ENCODE assay signal across 8 mouse cellular contexts in the genomic region with DNA sequence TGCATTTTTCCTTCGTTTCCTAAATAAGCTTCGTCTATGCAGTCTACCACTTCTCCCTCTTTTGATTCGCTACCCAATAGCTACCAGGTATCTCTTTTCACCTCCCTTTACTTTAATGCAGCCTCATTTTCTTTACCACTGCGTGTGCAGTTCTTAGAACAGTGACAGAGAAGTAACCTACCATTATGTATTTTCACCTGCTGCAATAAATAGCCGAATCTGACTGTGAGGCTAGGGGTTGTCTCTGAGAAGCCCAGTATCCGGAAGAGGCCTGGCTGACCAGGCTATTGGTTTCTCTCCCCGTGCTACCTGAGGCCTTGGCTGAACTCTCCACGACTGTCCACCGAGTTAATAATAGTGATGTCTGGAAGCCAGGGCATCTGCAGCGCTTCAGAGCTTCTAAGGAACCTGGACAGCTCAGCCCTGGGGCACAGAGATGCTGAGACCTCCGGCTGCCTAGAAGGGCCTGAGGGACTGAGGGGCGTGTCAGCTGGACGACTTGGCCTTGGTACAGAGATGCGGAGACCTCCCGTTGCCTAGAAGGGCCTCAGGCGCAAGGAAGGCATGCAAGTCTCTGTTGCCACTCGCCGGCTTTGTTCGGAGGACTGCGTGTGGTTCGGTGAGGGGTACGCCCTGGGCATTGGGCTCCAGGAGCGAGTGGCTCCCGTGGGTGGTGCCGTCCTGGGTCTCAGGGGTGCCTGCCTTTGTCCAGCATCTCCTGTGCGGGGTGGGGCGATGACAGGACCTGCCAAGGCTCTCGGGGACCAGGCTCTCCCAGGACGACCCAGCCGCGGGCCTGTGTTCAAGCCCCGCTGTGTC. TPM values are rescaled to one million over a fixed set of nuclear protein-coding genes. Genes with fewer than 3 reads are reported as not detected.
DNase-seq lines count a peak whose midpoint lies in the region; ATAC-seq lines count a peak whose summit lies in the region.

No protein-coding gene starts in this region.

- 12% methylated on average over 32 of the region's 32 CpGs for WGBS in forebrain, embryonic 13.5 days
- 18% methylated on average over 32 of the region's 32 CpGs for WGBS in heart, embryonic 15.5 days
- 19% methylated on average over 32 of the region's 32 CpGs for WGBS in liver, embryonic 15.5 days (ENCODE audit: insufficient replicate concordance)
- WGBS in neural tube, embryonic 13.5 days: 12% methylated on average over 32 of the region's 32 CpGs

- H3K9me3 ChIP-seq in forebrain, embryonic 13.5 days (replicated peaks): no peaks in the 10 kb centered on the region
- H3K9me3 ChIP-seq in heart, embryonic 15.5 days (replicated peaks): no peaks in the 10 kb centered on the region
- no peaks in the 10 kb centered on the region for H3K9me3 ChIP-seq in liver, embryonic 15.5 days (replicated peaks)
- H3K9me3 ChIP-seq in neural tube, embryonic 13.5 days: peaks cover 5% of the 10 kb centered on the region; the same call in 1 of the 2 replicates

- H3K4me2 ChIP-seq in forebrain, embryonic 13.5 days: peak overlapping the region; percentile 69
- H3K4me2 ChIP-seq in heart, embryonic 15.5 days: peak overlapping the region; percentile 91
- peak overlapping the region; percentile 53 for H3K4me2 ChIP-seq in liver, embryonic 15.5 days
- H3K4me2 ChIP-seq in neural tube, embryonic 13.5 days: peak overlapping the region; percentile 63

- DNase-seq in 3134 (ENCODE audit: extremely low read depth, insufficient read length, low spot score): peak; percentile 5
- peak; percentile 72 for DNase-seq in cerebellum, adult 11 months
- peak; percentile 71 for DNase-seq in kidney, postnatal 14 days
- peak; percentile 28 to 54 for DNase-seq in urinary bladder, postnatal 36 days (ENCODE audit: low spot score in 2 of 2)

- H3K4me1 ChIP-seq in forebrain, embryonic 13.5 days: peaks cover 14% of the 10 kb centered on the region; the same call in 1 of the 2 replicates
- 0 out of 2 replicates have a peak, but pooled peaks cover 2% of the 10 kb centered on the region for H3K4me1 ChIP-seq in heart, embryonic 15.5 days (replicated peaks)
- H3K4me1 ChIP-seq in liver, embryonic 15.5 days (replicated peaks): no peaks in the 10 kb centered on the region
- peaks cover 10% of the 10 kb centered on the region for H3K4me1 ChIP-seq in neural tube, embryonic 13.5 days (replicated peaks)

- H3K36me3 ChIP-seq in forebrain, embryonic 13.5 days (ENCODE audit: poor library complexity, severe bottlenecking): peaks cover 17% of the 10 kb centered on the region
- no peaks in the 10 kb centered on the region for H3K36me3 ChIP-seq in heart, embryonic 15.5 days
- no peaks in the 10 kb centered on the region for H3K36me3 ChIP-seq in liver, embryonic 15.5 days (replicated peaks)
- H3K36me3 ChIP-seq in neural tube, embryonic 13.5 days: peaks cover 23% of the 10 kb centered on the region

- peak; percentile 98 for ATAC-seq in forebrain, embryonic 13.5 days
- peak; percentile 88 for ATAC-seq in heart, embryonic 15.5 days (replicated peaks; ENCODE audit: insufficient number of reproducible peaks, insufficient read depth, low FRiP score, low read depth)
- no peak for ATAC-seq in liver, embryonic 15.5 days (ENCODE audit: insufficient read depth)
- peak; percentile 99 for ATAC-seq in neural tube, embryonic 13.5 days (ENCODE audit: low read depth)

- 0 out of 2 replicates have a peak overlapping the region, but pooled peaks have one; percentile 48 for H3K27ac ChIP-seq in forebrain, embryonic 13.5 days
- H3K27ac ChIP-seq in heart, embryonic 15.5 days: no peak overlapping the region
- H3K27ac ChIP-seq in liver, embryonic 15.5 days (replicated peaks): no peak overlapping the region
- H3K27ac ChIP-seq in neural tube, embryonic 13.5 days (replicated peaks): peak overlapping the region; percentile 23; the same call in 1 of the 2 replicates

- H3K27me3 ChIP-seq in forebrain, embryonic 13.5 days: no peaks in the 10 kb centered on the region
- no peaks in the 10 kb centered on the region; the same call in 1 of the 2 replicates for H3K27me3 ChIP-seq in heart, embryonic 15.5 days
- peaks cover 9% of the 10 kb centered on the region; the same call in 1 of the 2 replicates for H3K27me3 ChIP-seq in liver, embryonic 15.5 days
- H3K27me3 ChIP-seq in neural tube, embryonic 13.5 days: no peaks in the 10 kb centered on the region

- H3K4me3 ChIP-seq in forebrain, embryonic 13.5 days: peak overlapping the region; percentile 51
- peak overlapping the region; percentile 71 for H3K4me3 ChIP-seq in heart, embryonic 15.5 days
- H3K4me3 ChIP-seq in liver, embryonic 15.5 days (replicated peaks): peak overlapping the region; percentile 38
- H3K4me3 ChIP-seq in neural tube, embryonic 13.5 days: peak overlapping the region; percentile 53

- peak overlapping the region; percentile 75 for H3K9ac ChIP-seq in forebrain, embryonic 13.5 days
- H3K9ac ChIP-seq in heart, embryonic 15.5 days: peak overlapping the region; percentile 71
- no peak overlapping the region for H3K9ac ChIP-seq in liver, embryonic 15.5 days
- H3K9ac ChIP-seq in neural tube, embryonic 13.5 days: peak overlapping the region; percentile 80

RNA-seq across cellular contexts. Expression of gene Zkscan7, which starts 17.4 kb away (rescaled TPM):
- polyA plus RNA-seq in forebrain, embryonic 13.5 days (2015; fragmentation: Nextera tagmentation; extraction: Ambion mirVana): 4.2 and 5.7 TPM in 2 replicates
- 1.9 and 2.6 TPM in 2 replicates for polyA plus RNA-seq in heart, embryonic 15.5 days (2015; fragmentation: Nextera tagmentation; extraction: Ambion mirVana)
- polyA plus RNA-seq in liver, embryonic 15.5 days (2015; fragmentation: Nextera tagmentation; extraction: Ambion mirVana): 0.68 and 0.90 TPM in 2 replicates
- polyA plus RNA-seq in neural tube, embryonic 13.5 days (2015; fragmentation: Nextera tagmentation; extraction: Ambion mirVana): 3.9 and 4.8 TPM in 2 replicates

RNA-seq across cellular contexts. Expression of gene Zfp105, which starts 19.9 kb away (rescaled TPM):
- polyA plus RNA-seq in forebrain, embryonic 13.5 days (2015; fragmentation: Nextera tagmentation; extraction: Ambion mirVana): 30.5 TPM in 2 replicates
- 9.4 and 9.6 TPM in 2 replicates for polyA plus RNA-seq in heart, embryonic 15.5 days (2015; fragmentation: Nextera tagmentation; extraction: Ambion mirVana)
- polyA plus RNA-seq in liver, embryonic 15.5 days (2015; fragmentation: Nextera tagmentation; extraction: Ambion mirVana): 1.5 and 1.8 TPM in 2 replicates
- 22.5 and 24.1 TPM in 2 replicates for polyA plus RNA-seq in neural tube, embryonic 13.5 days (2015; fragmentation: Nextera tagmentation; extraction: Ambion mirVana)

RNA-seq across cellular contexts. Expression of gene Zfp445, which starts 37.1 kb away (rescaled TPM):
- polyA plus RNA-seq in forebrain, embryonic 13.5 days (2015; fragmentation: Nextera tagmentation; extraction: Ambion mirVana): 80.5 and 95.8 TPM in 2 replicates
- polyA plus RNA-seq in heart, embryonic 15.5 days (2015; fragmentation: Nextera tagmentation; extraction: Ambion mirVana): 33.1 and 41.2 TPM in 2 replicates
- polyA plus RNA-seq in liver, embryonic 15.5 days (2015; fragmentation: Nextera tagmentation; extraction: Ambion mirVana): 16.6 and 16.8 TPM in 2 replicates
- polyA plus RNA-seq in neural tube, embryonic 13.5 days (2015; fragmentation: Nextera tagmentation; extraction: Ambion mirVana): 82.6 and 102 TPM in 2 replicates

RNA-seq across cellular contexts. Expression of gene 1110059G10Rik, which starts 47.9 kb away (rescaled TPM):
- polyA plus RNA-seq in forebrain, embryonic 13.5 days (2015; fragmentation: Nextera tagmentation; extraction: Ambion mirVana): 32.6 and 34.1 TPM in 2 replicates
- polyA plus RNA-seq in heart, embryonic 15.5 days (2015; fragmentation: Nextera tagmentation; extraction: Ambion mirVana): 18.7 and 23.7 TPM in 2 replicates
- polyA plus RNA-seq in liver, embryonic 15.5 days (2015; fragmentation: Nextera tagmentation; extraction: Ambion mirVana): 10.8 and 12.8 TPM in 2 replicates
- 32.1 and 33.9 TPM in 2 replicates for polyA plus RNA-seq in neural tube, embryonic 13.5 days (2015; fragmentation: Nextera tagmentation; extraction: Ambion mirVana)

RNA-seq across cellular contexts. Expression of gene Kif15, which starts 47.9 kb away (rescaled TPM):
- 70.5 and 73.0 TPM in 2 replicates for polyA plus RNA-seq in forebrain, embryonic 13.5 days (2015; fragmentation: Nextera tagmentation; extraction: Ambion mirVana)
- polyA plus RNA-seq in heart, embryonic 15.5 days (2015; fragmentation: Nextera tagmentation; extraction: Ambion mirVana): 23.8 and 31.2 TPM in 2 replicates
- polyA plus RNA-seq in liver, embryonic 15.5 days (2015; fragmentation: Nextera tagmentation; extraction: Ambion mirVana): 30.0 and 30.8 TPM in 2 replicates
- 11.4 and 15.9 TPM in 2 replicates for polyA plus RNA-seq in neural tube, embryonic 13.5 days (2015; fragmentation: Nextera tagmentation; extraction: Ambion mirVana)

Comparison
In these comparisons a context has a peak if more than half of its experiments do, and no peak if none do; other contexts are left out.
1. DNase-seq: peak in every context shown above with its lines; median percentile 72 in cerebellum, adult 11 months; 71 in kidney, postnatal 14 days; 41 in urinary bladder, postnatal 36 days; 5 in 3134.
2. H3K27ac ChIP-seq: peak in forebrain, embryonic 13.5 days (single experiment) and neural tube, embryonic 13.5 days (single experiment); none in heart, embryonic 15.5 days (single experiment) and liver, embryonic 15.5 days (single experiment).
3. Peak in every context shown above with its lines, with median percentiles within 50 percentile points of each other: H3K4me2 ChIP-seq and H3K4me3 ChIP-seq.